Mouse (Mus musculus) mesoderm, embryonic 11.5 days (tissue): ENCODE measurements around the gene Sept6.

ENCODE experiments used
- DNase-seq: peaks from one replicate; pipeline ENCODE4 v3.0.0-alpha.2; 2012; ENCODE audit warnings: low read depth, low spot score

The Sept6 gene

GRCm38 (mm10) chrX:36991694-36992093, at the start of gene Sept6:
TSS of gene Sept6 (minus strand) at chrX:36991794.
- DNase-seq, result no peak

- no peak for DNase-seq
Measured at GRCm38 (mm10) chrX:37028378-37028777, 36.8 kb upstream of the Sept6 start.

GRCm38 (mm10) chrX:37023652-37024309, 32.2 kb upstream of the Sept6 start:
- no peak for DNase-seq

GRCm38 (mm10) chrX:37022690-37023089, 31.1 kb upstream of the Sept6 start:
- DNase-seq, result peak; percentile 55

GRCm38 (mm10) chrX:37019045-37019444, 27.5 kb upstream of the Sept6 start:
- DNase-seq, result peak; percentile 6

- no peak for DNase-seq
Measured at GRCm38 (mm10) chrX:37018150-37018654, 26.6 kb upstream of the Sept6 start.

GRCm38 (mm10) chrX:37013870-37014269, 22.3 kb upstream of the Sept6 start:
- no peak for DNase-seq

- no peak for DNase-seq
Measured at GRCm38 (mm10) chrX:36991039-36991438, 555 bp downstream of the Sept6 start.

GRCm38 (mm10) chrX:36989752-36990404, 1.7 kb downstream of the Sept6 start:
- no peak for DNase-seq

- DNase-seq, result peak; percentile 82
Measured at GRCm38 (mm10) chrX:36989234-36989751, 2.3 kb downstream of the Sept6 start.

- peak; percentile 43 for DNase-seq
Measured at GRCm38 (mm10) chrX:36988754-36989153, 2.8 kb downstream of the Sept6 start.

GRCm38 (mm10) chrX:36987851-36988250, 3.7 kb downstream of the Sept6 start:
- no peak for DNase-seq

- no peak for DNase-seq
Measured at GRCm38 (mm10) chrX:36985041-36985440, 6.6 kb downstream of the Sept6 start.

GRCm38 (mm10) chrX:36983654-36984311, 7.8 kb downstream of the Sept6 start:
- DNase-seq, result peak; percentile 41

- DNase-seq, result peak; percentile 22
Measured at GRCm38 (mm10) chrX:36982892-36983653, 8.5 kb downstream of the Sept6 start.

- DNase-seq, result no peak
Measured at GRCm38 (mm10) chrX:36980563-36981187, 10.9 kb downstream of the Sept6 start.

GRCm38 (mm10) chrX:36977863-36978262, 13.7 kb downstream of the Sept6 start:
- DNase-seq, result no peak

- no peak for DNase-seq
Measured at GRCm38 (mm10) chrX:36976980-36977379, 14.6 kb downstream of the Sept6 start.

- DNase-seq, result no peak
Measured at GRCm38 (mm10) chrX:36976272-36976671, 15.3 kb downstream of the Sept6 start.

- no peak for DNase-seq
Measured at GRCm38 (mm10) chrX:36974905-36975304, 16.7 kb downstream of the Sept6 start.

GRCm38 (mm10) chrX:36972951-36973471, 18.6 kb downstream of the Sept6 start:
- no peak for DNase-seq
